Mouse (Mus musculus) bone marrow macrophage, adult 2 months (primary cell): Measurements from ENCODE around the gene Slc28a2. TPM values are rescaled to one million over a fixed set of nuclear protein-coding genes. Genes with fewer than 3 reads are reported as not detected.
"Not testable (repeated sequence)": the region's sequence is repeated elsewhere in the genome, so short reads cannot be mapped to it uniquely, and the experiment has no call there.

Experiments
- H3K27ac ChIP-seq: 2 replicates; pipeline ENCODE4 v1.5.1; 2012; ENCODE audit warnings: low read depth, low read length; ENCODE audit not compliant: insufficient read depth
- H3K4me1 ChIP-seq: 2 replicates; pipeline ENCODE4 v1.6.1; 2012; ENCODE audit warnings: low read length; ENCODE audit not compliant: control insufficient read depth, insufficient read depth
- H3K4me3 ChIP-seq: 2 replicates; pipeline ENCODE4 v1.5.1; 2012; ENCODE audit warnings: mild to moderate bottlenecking, low read length, moderate library complexity; ENCODE audit not compliant: insufficient read depth
- CTCF ChIP-seq: IDR thresholded peaks from 2 replicates; pipeline ENCODE4 v1.5.1; 2012; ENCODE audit warnings: low read depth, mild to moderate bottlenecking, low read length, moderate library complexity
- POLR2A ChIP-seq: IDR thresholded peaks from 2 replicates; pipeline ENCODE4 v1.6.1; 2012; ENCODE audit warnings: mild to moderate bottlenecking, low read depth, low read length, borderline replicate concordance
- polyA plus RNA-seq: library from polyadenylated mRNA; stranded (reverse); fragments of >200 nt; gene quantifications from 2 replicates; pipeline ENCODE4 v1.2.4, GENCODE M21; 2012; ENCODE audit not compliant: missing spikeins, insufficient read depth, insufficient read length

Slc28a2 gene
- polyA plus RNA-seq, 1 experiment = 22.4 TPM

GRCm38 (mm10) chr2:122467351-122468013, 41.2 kb downstream of the Slc28a2 start:
- H3K4me1 ChIP-seq = peaks cover 15% of the 10 kb centered on the region
- peak overlapping the region; percentile 10; the same call in 1 of the 2 replicates for H3K27ac ChIP-seq
- peak overlapping the region; percentile 58 for H3K4me3 ChIP-seq
- TF ChIP-seq POLR2A = peak; percentile 45; the same call in 1 of the 2 replicates
- TF ChIP-seq CTCF = peak; percentile 37; the same call in 1 of the 2 replicates

DNA sequence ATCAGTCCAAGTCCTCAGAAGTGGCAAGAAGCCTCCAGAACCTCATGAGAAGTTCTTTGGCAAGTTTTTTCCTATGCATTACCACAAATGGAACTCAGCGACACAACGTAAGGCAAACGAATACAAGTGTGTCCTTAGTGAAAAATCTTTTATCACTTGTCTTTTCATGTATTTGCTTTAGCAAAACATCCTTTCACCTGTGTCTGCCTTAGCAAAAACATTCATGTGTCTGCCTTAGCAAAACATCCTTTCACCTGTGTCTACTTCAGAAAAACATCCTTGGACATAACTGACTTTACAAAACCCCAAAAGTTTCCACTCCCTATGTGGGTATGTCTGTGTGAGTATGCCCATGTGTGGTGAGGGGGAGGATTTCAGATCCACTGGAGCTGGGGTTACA, 42.9 kb downstream of the Slc28a2 start:
- TF ChIP-seq POLR2A (no peak), CTCF (no peak)
- H3K4me1 ChIP-seq = peaks cover 19% of the 10 kb centered on the region
- H3K4me3 ChIP-seq = no peak overlapping the region
- H3K27ac ChIP-seq = no peak overlapping the region

- Histone ChIP-seq H3K27ac (no peak overlapping the region), H3K4me1 (peaks cover 4% of the 10 kb centered on the region; the same call in 1 of the 2 replicates), H3K4me3 (no peak overlapping the region)
- TF ChIP-seq CTCF (no peak), POLR2A (no peak)
Measured at GRCm38 (mm10) chr2:122476585-122476984, 50.3 kb downstream of the Slc28a2 start.

GRCm38 (mm10) chr2:122483787-122484186, 57.5 kb downstream of the Slc28a2 start:
- H3K4me3 ChIP-seq, H3K4me1 ChIP-seq, H3K27ac ChIP-seq: not testable (repeated sequence)

GRCm38 (mm10) chr2:122484641-122485040, 58.4 kb downstream of the Slc28a2 start, which contains the start of gene Gm14085:
Gene Gm14085, plus strand, starts transcription at chr2:122484941.
- Histone ChIP-seq H3K27ac (no peak within 1 kb of the TSS), H3K4me1 (no peaks in the 10 kb centered on the region), H3K4me3 (no peak within 1 kb of the TSS)
- TF ChIP-seq POLR2A (no peak), CTCF (no peak)

DNA sequence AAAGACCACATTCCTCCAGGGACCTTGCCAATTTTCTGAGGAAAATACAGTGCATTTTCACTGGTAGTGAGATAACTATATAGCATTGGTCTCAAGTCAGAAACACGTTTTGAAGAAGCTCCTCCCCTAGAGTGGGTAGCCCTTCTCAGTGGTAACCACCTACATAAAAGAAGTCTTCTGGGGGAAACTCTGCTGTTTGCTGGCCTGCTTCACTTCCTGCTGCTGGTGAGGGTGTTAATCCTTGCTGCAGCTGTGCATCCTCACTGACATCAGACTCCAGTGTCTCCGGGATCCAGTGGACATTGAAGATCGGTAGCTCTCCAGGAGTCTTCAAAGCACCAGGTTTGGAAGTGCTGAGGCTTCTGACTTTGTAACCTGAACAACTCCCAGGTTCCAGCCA, 59.4 kb downstream of the Slc28a2 start:
- not testable (repeated sequence) for H3K27ac ChIP-seq, H3K4me1 ChIP-seq, H3K4me3 ChIP-seq

DNA sequence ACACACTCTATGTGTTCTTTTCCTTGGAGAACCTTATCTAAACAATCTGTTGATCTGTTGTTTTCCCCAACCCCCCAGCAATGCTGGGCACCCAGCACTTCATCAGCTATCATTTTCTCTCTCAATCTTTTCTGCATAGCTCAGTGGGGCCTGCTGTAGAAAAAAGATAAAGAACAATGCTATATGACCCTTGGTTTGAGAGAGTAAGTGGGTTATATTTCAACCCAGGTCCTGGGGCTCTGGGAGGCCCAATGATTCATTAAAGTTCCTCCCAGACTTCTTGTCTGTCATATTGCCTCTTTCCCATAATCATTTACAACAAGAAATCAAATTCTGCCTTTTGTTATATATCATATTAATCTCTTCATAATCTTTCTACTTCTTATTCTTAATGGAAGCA, 59.8 kb downstream of the Slc28a2 start:
- H3K4me1 ChIP-seq, H3K27ac ChIP-seq, H3K4me3 ChIP-seq: not testable (repeated sequence)

DNA sequence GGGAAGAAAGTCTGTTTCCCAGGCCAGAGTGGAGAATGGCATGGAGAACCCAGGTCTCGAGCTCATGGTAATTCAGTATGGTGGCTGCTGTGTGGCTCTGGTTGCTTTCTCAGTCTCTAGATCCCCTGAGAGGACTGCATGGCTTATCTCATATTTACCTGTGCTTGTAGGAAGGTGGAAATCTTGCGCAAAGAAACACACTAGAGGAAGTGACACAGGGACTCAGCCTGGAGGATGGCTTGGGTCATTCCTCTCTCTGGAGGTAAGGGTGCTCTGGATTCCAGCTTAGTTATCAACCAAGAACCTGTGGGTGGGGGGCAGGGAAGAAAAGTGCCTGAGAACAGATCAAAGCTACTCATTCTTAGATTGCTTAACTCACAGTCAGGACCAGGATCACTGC, 60.4 kb downstream of the Slc28a2 start:
- TF ChIP-seq POLR2A (no peak), CTCF (no peak)
- no peaks in the 10 kb centered on the region for H3K4me1 ChIP-seq
- H3K4me3 ChIP-seq = no peak overlapping the region
- no peak overlapping the region for H3K27ac ChIP-seq

Other genes starting within 250 kb of the Slc28a2 start
- gene Patl2, start 240.3 kb upstream of the Slc28a2 start, polyA plus RNA-seq = 0.23 and 0.33 TPM in 2 replicates
- not detected in 2 replicates for gene Terb2, start 240.2 kb upstream of the Slc28a2 start, polyA plus RNA-seq
- 70.4 and 74.9 TPM in 2 replicates for gene Sord, start 191.7 kb upstream of the Slc28a2 start, polyA plus RNA-seq
- not detected in 2 replicates for gene Duox2, start 128.0 kb upstream of the Slc28a2 start, polyA plus RNA-seq
- not detected in 2 replicates for gene Duoxa2, start 127.6 kb upstream of the Slc28a2 start, polyA plus RNA-seq
- gene Duoxa1, start 112.7 kb upstream of the Slc28a2 start, polyA plus RNA-seq = not detected in 2 replicates
- not detected in 2 replicates for gene Duox1, start 110.8 kb upstream of the Slc28a2 start, polyA plus RNA-seq
- gene Shf, start 57.3 kb upstream of the Slc28a2 start, polyA plus RNA-seq = 2.6 TPM in 2 replicates
- gene Gm14085, start 58.5 kb downstream of the Slc28a2 start, polyA plus RNA-seq = 1.2 TPM in 1 of 2 replicates, not detected in the other
- gene Gatm, start 184.8 kb downstream of the Slc28a2 start, polyA plus RNA-seq = 59.3 and 60.9 TPM in 2 replicates
- gene AA467197, start 210.5 kb downstream of the Slc28a2 start, polyA plus RNA-seq = not detected in 2 replicates